Mouse (Mus musculus) C2C12 (cell line): ENCODE measurements around the gene Elf1.

ENCODE experiments used
- CEBPB ChIP-seq: IDR thresholded peaks from one replicate; pipeline ENCODE4 v1.6.1; 2011; ENCODE audit warnings: low read depth, mild to moderate bottlenecking, control low read depth, moderate library complexity
- CTCF ChIP-seq: IDR thresholded peaks from one replicate; pipeline ENCODE4 v1.5.1; 2011; ENCODE audit not compliant: control insufficient read depth, insufficient read depth, insufficient read length
- FOSL1 ChIP-seq: IDR thresholded peaks from one replicate; pipeline ENCODE4 v1.8.0; 2011; ENCODE audit warnings: mild to moderate bottlenecking, low read length; ENCODE audit not compliant: poor library complexity, insufficient read depth, severe bottlenecking
- MAX ChIP-seq: IDR thresholded peaks from one replicate; pipeline ENCODE4 v1.6.1; 2011; ENCODE audit warnings: mild to moderate bottlenecking, control low read depth
- MYOD1 ChIP-seq: IDR thresholded peaks from one replicate; pipeline ENCODE4 v1.6.1; 2011; ENCODE audit warnings: low read depth; ENCODE audit not compliant: control insufficient read depth, insufficient read length

- no peak for TF ChIP-seq CTCF
- TF ChIP-seq FOSL1: no peak
- no peak for TF ChIP-seq CEBPB
- TF ChIP-seq MYOD1: no peak
- TF ChIP-seq MAX: no peak
These were observed 56.9 kb downstream of the Elf1 start for GRCm38 (mm10) chr14:79537921-79538320.
